Mouse (Mus musculus) lung, embryonic 14.5 days (tissue): ENCODE results near the gene 2210011C24Rik. TPM values are rescaled to one million over a fixed set of nuclear protein-coding genes. Genes with fewer than 3 reads are reported as not detected.

Experiments
- ATAC-seq: fragments of 200-750 bp; cut with Nextera tagmentation; 2 replicates; pipeline ENCODE4 v1.8.0; 2017; ENCODE audit warnings: mild to moderate bottlenecking, moderate TSS enrichment, moderate library complexity; ENCODE audit not compliant: insufficient read depth
- DNase-seq: peaks from one replicate; pipeline ENCODE4 v3.0.0-alpha.2; 2015
- H3K27ac ChIP-seq: fragments of 300-500 bp; sonication (generic); 2 replicates; pipeline ENCODE4 v1.5.1; 2014; ENCODE audit warnings: low read depth, mild to moderate bottlenecking, moderate library complexity
- H3K27me3 ChIP-seq: fragments of 300-500 bp; sonication (generic); 2 replicates; pipeline ENCODE4 v1.6.1; 2014; ENCODE audit warnings: low read length, control low read depth; ENCODE audit not compliant: insufficient read depth
- H3K36me3 ChIP-seq: fragments of 300-500 bp; sonication (generic); 2 replicates; pipeline ENCODE4 v1.6.1; 2014; ENCODE audit warnings: control low read depth; ENCODE audit not compliant: insufficient read depth
- H3K4me1 ChIP-seq: fragments of 300-500 bp; sonication (generic); 2 replicates; pipeline ENCODE4 v1.6.1; 2014; ENCODE audit warnings: antibody characterized with exemption, control low read depth; ENCODE audit not compliant: insufficient read depth
- H3K4me2 ChIP-seq: fragments of 300-500 bp; sonication (generic); 2 replicates; pipeline ENCODE4 v1.6.1; 2014; ENCODE audit warnings: mild to moderate bottlenecking
- H3K4me3 ChIP-seq: fragments of 300-500 bp; sonication (generic); 2 replicates; pipeline ENCODE4 v1.5.1; 2014; ENCODE audit warnings: low read depth, low read length
- H3K9ac ChIP-seq: fragments of 300-500 bp; sonication (generic); 2 replicates; pipeline ENCODE4 v1.6.1; 2014
- H3K9me3 ChIP-seq: fragments of 300-500 bp; sonication (generic); 2 replicates; pipeline ENCODE4 v1.6.1; 2016; ENCODE audit warnings: low read depth, low read length, control low read depth
- CTCF ChIP-seq: IDR thresholded peaks from 2 replicates; pipeline ENCODE4 v1.5.1; 2016; ENCODE audit warnings: antibody characterized with exemption, low read depth
- WGBS: fragments of 180-500 bp; shearing (Covaris S2); extraction: QIAGEN DNeasy Blood & Tissue Kit; methylation state at CpG from one replicate; pipeline ENCODE4 v1.1.7; 2014; 5-methylcytosine and 5-hydroxymethylcytosine counted together
- polyA plus RNA-seq: library from polyadenylated mRNA; unstranded; fragments of >200 nt; fragmentation: Nextera tagmentation; extraction: Ambion mirVana; gene quantifications from 2 replicates; pipeline ENCODE4 v1.2.1, GENCODE M21; 2014

The 2210011C24Rik gene
- polyA plus RNA-seq, 1 experiment from 2014 or later, result 1.2 TPM

DNA sequence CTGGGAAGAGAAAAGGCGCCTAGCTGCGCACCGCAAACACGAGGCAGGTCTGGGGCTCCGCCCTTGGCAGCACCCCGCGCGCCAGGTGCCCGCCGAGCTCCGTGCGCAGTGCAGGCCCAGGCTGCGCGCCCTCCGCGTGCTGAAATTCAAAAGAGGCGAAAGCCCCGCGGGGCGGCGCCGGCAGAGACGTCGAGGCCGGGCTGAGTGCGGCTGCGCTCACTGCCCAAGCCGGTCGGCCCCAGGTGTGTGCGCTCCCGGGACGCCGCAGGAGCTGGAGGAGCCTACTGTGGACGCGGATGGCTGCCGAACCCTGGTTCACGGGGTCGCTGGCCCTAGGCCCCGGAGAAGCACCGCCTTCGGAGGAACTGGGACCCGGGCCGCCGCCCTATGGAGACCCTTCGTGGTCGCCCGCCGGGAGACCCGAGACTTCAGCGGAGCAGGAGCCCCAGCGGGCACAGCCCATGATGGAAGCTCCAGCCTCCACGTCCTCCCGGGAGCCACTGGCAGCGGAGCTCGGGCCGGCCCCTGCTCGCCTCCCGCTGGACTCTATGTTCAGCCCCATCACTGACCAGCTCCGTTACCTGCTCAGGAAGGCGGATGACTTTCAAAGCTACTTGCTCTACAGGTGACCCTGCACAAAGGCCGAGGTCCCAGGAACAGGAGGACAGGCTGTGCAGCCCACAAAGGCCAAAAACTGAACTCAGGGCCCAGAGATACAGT, 10.5 kb downstream of the 2210011C24Rik start, which contains the start of gene 1700067K01Rik:
Gene 1700067K01Rik, plus strand, starts transcription at position 222 of the 720 bp plus-strand sequence.
- Histone ChIP-seq H3K9ac (no peak within 1 kb of the TSS; the same call in 1 of the 2 replicates), H3K27ac (0 out of 2 replicates have a peak within 1 kb of the TSS, but pooled peaks have one; percentile 24), H3K4me1 (peaks cover 6% of the 10 kb centered on the region; the same call in 1 of the 2 replicates), H3K27me3 (0 out of 2 replicates have a peak, but pooled peaks cover 3% of the 10 kb centered on the region), H3K9me3 (no peaks in the 10 kb centered on the region), H3K4me2 (peak within 1 kb of the TSS; percentile 35), H3K36me3 (peaks cover 34% of the 10 kb centered on the region), H3K4me3 (0 out of 2 replicates have a peak within 1 kb of the TSS, but pooled peaks have one; percentile 17)
- DNase-seq (peak; percentile 35), ATAC-seq (no peak)
- 36% methylated on average over 61 of the region's 61 CpGs for WGBS
- TF ChIP-seq CTCF, result no peak

DNA sequence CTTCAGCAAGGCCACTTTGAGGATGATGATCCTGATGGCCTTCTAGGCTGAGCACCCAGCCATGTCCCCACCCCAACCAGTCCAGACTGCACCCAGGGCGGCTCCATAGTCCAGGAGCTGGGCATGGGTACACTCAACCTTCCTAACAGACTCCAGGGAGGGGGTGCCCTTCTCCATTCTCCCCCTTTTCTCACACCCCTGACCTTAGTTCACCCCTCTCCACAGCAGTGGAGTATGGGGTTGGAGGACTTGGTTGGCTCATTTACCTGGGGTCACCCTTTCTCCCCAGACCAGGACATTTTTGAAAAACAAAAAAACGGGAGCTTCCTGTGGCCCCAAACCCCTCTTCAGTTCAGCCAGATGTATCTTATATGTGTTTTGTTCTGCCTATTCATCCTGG, 12.1 kb downstream of the 2210011C24Rik start:
- 0 out of 2 replicates have a peak, but pooled peaks cover 3% of the 10 kb centered on the region for H3K27me3 ChIP-seq
- H3K4me3 ChIP-seq, result peak overlapping the region; percentile 85
- ATAC-seq (no peak), DNase-seq (no peak)
- no peak overlapping the region for H3K27ac ChIP-seq
- WGBS, result 84% methylated on average over 2 of the region's 2 CpGs
- H3K36me3 ChIP-seq, result peaks cover 39% of the 10 kb centered on the region
- no peaks in the 10 kb centered on the region for H3K9me3 ChIP-seq
- peak overlapping the region; percentile 89; the same call in 1 of the 2 replicates for H3K4me2 ChIP-seq
- H3K4me1 ChIP-seq, result peaks cover 6% of the 10 kb centered on the region
- H3K9ac ChIP-seq, result no peak overlapping the region; the same call in 1 of the 2 replicates
- no peak for TF ChIP-seq CTCF

GRCm38 (mm10) chr8:83999057-83999705, 12.8 kb downstream of the 2210011C24Rik start:
- TF ChIP-seq CTCF, result no peak
- no peaks in the 10 kb centered on the region for H3K9me3 ChIP-seq
- no peak for ATAC-seq
- H3K36me3 ChIP-seq, result peaks cover 45% of the 10 kb centered on the region
- no peak for DNase-seq
- H3K27ac ChIP-seq, result no peak overlapping the region
- H3K27me3 ChIP-seq, result 0 out of 2 replicates have a peak, but pooled peaks cover 3% of the 10 kb centered on the region
- WGBS, result 52% methylated on average over 16 of the region's 16 CpGs
- H3K4me1 ChIP-seq, result peaks cover 6% of the 10 kb centered on the region
- peak overlapping the region; percentile 89 for H3K4me2 ChIP-seq
- peak overlapping the region; percentile 80 for H3K9ac ChIP-seq
- H3K4me3 ChIP-seq, result peak overlapping the region; percentile 85

GRCm38 (mm10) chr8:83998231-83999056, 13.5 kb downstream of the 2210011C24Rik start:
- Histone ChIP-seq H3K9ac (peak overlapping the region; percentile 80), H3K4me3 (peak overlapping the region; percentile 85), H3K36me3 (peaks cover 51% of the 10 kb centered on the region), H3K4me2 (peak overlapping the region; percentile 89), H3K4me1 (peaks cover 6% of the 10 kb centered on the region), H3K9me3 (no peaks in the 10 kb centered on the region), H3K27me3 (0 out of 2 replicates have a peak, but pooled peaks cover 3% of the 10 kb centered on the region), H3K27ac (peak overlapping the region; percentile 91)
- ATAC-seq (peak; percentile 9; the same call in 1 of the 2 replicates), DNase-seq (peak; percentile 90)
- under 1% methylated on average over 69 of the region's 92 CpGs for WGBS
- TF ChIP-seq CTCF, result peak; percentile 70

- H3K4me2 ChIP-seq, result peak within 1 kb of the TSS; percentile 89
- no peaks in the 10 kb centered on the region for H3K9me3 ChIP-seq
- under 1% methylated on average over 77 of the region's 112 CpGs for WGBS
- peaks cover 6% of the 10 kb centered on the region for H3K4me1 ChIP-seq
- H3K27ac ChIP-seq, result peak within 1 kb of the TSS; percentile 98
- 0 out of 2 replicates have a peak, but pooled peaks cover 3% of the 10 kb centered on the region for H3K27me3 ChIP-seq
- peaks cover 57% of the 10 kb centered on the region for H3K36me3 ChIP-seq
- DNase-seq (peak; percentile 75), ATAC-seq (no peak)
- TF ChIP-seq CTCF, result no peak
- H3K4me3 ChIP-seq, result peak within 1 kb of the TSS; percentile 85
- peak within 1 kb of the TSS; percentile 80 for H3K9ac ChIP-seq
Observed at GRCm38 (mm10) chr8:83997511-83998141, 14.3 kb downstream of the 2210011C24Rik start, which contains the start of gene Samd1. TSS of gene Samd1 (plus strand) at chr8:83997672.
